Mouse (Mus musculus) myocyte (in vitro differentiated cells): ENCODE measurements around the gene Stk38.

Source experiments
- E2F4 ChIP-seq: IDR thresholded peaks from one replicate; pipeline ENCODE4 v1.6.1; 2011; ENCODE audit warnings: mild to moderate bottlenecking, control low read depth, moderate library complexity; ENCODE audit not compliant: insufficient read depth
- POLR2A ChIP-seq: IDR thresholded peaks from one replicate; pipeline ENCODE4 v1.6.1; 2011; ENCODE audit warnings: low read depth, mild to moderate bottlenecking, control low read depth, moderate library complexity; ENCODE audit not compliant: insufficient read length

GRCm38 (mm10) chr17:28988996-28989395, 18.8 kb downstream of the Stk38 start:
- no peak for TF ChIP-seq POLR2A
- no peak for TF ChIP-seq E2F4
